Mouse (Mus musculus): ENCODE data around the gene Dock11.

Gene Dock11

DNA sequence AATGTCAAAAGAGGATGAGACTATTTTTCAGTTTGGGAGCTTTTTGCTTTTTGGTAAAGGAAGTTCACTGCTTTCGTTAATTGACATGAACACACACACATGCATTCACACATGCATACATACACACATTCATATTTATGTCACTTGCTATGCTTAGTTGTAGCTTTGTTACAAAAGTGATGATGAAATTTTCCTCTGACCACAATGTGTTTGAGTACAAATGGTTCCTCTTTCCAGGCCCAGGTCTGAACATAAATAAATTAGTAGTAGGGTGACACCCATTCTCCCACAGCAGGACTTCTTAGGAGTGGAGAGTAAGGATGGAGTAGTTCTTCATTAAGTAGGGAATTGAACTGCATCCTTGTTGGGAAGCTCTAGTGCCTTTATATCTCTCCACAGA, 212.3 kb downstream of the Dock11 start:
- DNase-seq (ENCODE audit: low spot score in 2 of 2): no peak

DNA sequence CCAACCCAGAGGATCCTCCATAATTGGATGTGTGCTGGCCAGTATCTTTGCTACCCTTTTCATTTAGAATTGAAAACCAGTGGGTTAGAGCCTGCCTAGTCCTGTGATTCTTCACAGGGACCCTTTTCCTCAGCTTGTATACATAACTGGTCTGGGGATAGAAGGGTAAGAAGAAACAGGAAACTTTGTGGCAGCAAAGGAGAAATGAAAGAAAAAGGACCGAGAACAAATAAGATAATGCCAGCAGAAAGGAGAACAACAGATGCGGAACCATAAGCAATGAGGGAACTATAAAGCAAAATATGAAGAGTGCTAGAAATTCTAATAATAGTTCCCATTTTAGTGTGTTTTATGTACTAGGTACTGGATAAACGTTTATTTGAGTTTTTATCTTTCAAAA, 212.7 kb downstream of the Dock11 start:
- no peak for DNase-seq (ENCODE audit: low spot score in 2 of 2)

DNA sequence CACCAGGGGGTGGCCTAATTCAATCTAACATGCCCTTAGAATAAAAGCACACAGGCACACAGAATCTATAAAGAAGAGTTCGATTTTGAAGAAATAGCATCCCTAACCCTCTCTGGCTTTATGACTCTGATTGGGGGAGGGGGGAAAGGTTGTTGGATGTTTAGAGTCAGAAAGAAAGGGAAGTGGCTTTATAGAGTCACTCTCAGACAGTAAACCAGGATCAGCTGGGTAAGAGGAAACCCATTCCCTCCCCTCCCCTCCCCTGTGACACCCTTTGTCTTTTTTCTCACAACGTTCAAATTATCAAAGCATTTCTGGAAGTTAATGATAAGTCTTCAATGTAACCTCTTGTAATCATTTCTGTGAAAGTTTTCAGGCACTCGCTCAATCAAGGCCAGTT, 220.0 kb downstream of the Dock11 start:
- no peak for DNase-seq (ENCODE audit: low spot score in 2 of 2)

DNA sequence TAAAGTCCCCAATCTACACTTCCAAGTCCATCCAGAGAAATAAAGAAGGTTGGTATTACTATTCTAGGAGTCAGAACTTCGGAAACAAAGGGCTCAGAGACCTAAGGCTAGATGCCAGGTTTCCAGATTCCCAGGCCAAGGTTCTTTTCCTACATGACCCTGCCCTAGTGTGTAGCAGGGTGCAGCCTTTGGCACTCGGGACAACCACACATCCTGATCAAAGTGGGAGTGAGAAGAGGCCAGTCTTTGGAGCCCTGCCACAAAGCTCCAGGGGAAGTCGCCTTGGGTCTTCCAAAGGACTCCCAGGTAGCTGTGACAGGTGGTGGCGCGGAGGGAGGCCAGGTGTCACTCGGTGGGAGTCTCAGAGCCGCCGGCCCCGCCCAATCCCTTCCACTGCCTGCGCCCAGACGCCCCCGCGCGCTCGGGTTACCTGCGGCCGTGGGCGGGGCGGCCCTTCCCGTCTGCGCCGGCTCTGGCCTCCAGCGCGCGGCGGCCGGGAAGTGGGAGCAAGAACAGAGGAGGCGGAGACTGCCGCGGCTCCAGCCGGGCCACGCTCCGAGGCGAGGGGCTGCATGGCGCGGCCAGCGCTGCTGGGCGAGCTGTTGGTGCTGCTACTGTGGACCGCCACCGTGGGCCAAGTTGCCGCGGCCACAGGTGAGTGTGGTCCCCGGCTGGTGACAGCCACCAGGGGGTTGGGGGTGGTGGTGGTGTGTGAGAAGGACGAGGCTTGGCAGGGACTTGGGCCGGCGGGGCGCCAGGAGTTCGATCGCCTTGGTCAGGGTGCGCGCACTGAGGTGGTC, 223.2 kb downstream of the Dock11 start, which contains the start of gene Il13ra1:
Gene Il13ra1, plus strand, starts transcription at position 489 of the 800 bp plus-strand sequence.
- peak; percentile 1 for DNase-seq (ENCODE audit: low spot score in 2 of 2)

GRCm38 (mm10) chrX:36112422-36112750, 223.8 kb downstream of the Dock11 start:
- no peak for DNase-seq (ENCODE audit: low spot score in 2 of 2)

- DNase-seq (ENCODE audit: low spot score in 2 of 2): no peak
These were observed 226.5 kb downstream of the Dock11 start for GRCm38 (mm10) chrX:36115171-36115570.
